Mouse (Mus musculus) kidney, postnatal 0 days (tissue): Measurements from ENCODE around the gene Gm7879. TPM values are rescaled to one million over a fixed set of nuclear protein-coding genes. Genes with fewer than 3 reads are reported as not detected.

ENCODE experiments used
- ATAC-seq: fragments of 200-750 bp; cut with Nextera tagmentation; replicated peaks from 2 replicates; pipeline ENCODE4 v1.8.0; 2017; ENCODE audit warnings: low read depth, moderate number of reproducible peaks, moderate TSS enrichment, moderate library complexity; ENCODE audit not compliant: low FRiP score
- DNase-seq: peaks from one replicate; pipeline ENCODE4 v3.0.0-alpha.2; 2016; ENCODE audit warnings: low spot score
- H3K27ac ChIP-seq: fragments of 300-500 bp; sonication (generic); 2 replicates; pipeline ENCODE4 v1.5.1; 2014; ENCODE audit warnings: mild to moderate bottlenecking
- H3K27me3 ChIP-seq: fragments of 300-500 bp; sonication (generic); 2 replicates; pipeline ENCODE4 v1.6.1; 2014; ENCODE audit warnings: low read length, mixed read lengths; ENCODE audit not compliant: insufficient read depth
- H3K36me3 ChIP-seq: fragments of 300-500 bp; sonication (generic); 2 replicates; pipeline ENCODE4 v1.6.1; 2014; ENCODE audit warnings: low read length, mixed read lengths; ENCODE audit not compliant: insufficient read depth
- H3K4me1 ChIP-seq: fragments of 300-500 bp; sonication (generic); replicated peaks from 2 replicates; pipeline ENCODE4 v1.6.1; 2014; ENCODE audit warnings: antibody characterized with exemption, low read length, mixed read lengths; ENCODE audit not compliant: insufficient read depth
- H3K4me2 ChIP-seq: fragments of 300-500 bp; sonication (generic); 2 replicates; pipeline ENCODE4 v1.6.1; 2014; ENCODE audit warnings: mild to moderate bottlenecking, low read length, moderate library complexity, mixed read lengths
- H3K4me3 ChIP-seq: fragments of 300-500 bp; sonication (generic); replicated peaks from 2 replicates; pipeline ENCODE4 v1.5.1; 2014; ENCODE audit warnings: low read depth, low read length
- H3K9ac ChIP-seq: fragments of 300-500 bp; sonication (generic); 2 replicates; pipeline ENCODE4 v1.6.1; 2014; ENCODE audit warnings: low read depth, low read length
- H3K9me3 ChIP-seq: fragments of 300-500 bp; sonication (generic); replicated peaks from 2 replicates; pipeline ENCODE4 v1.6.1; 2016; ENCODE audit warnings: low read length, inconsistent platforms, mixed read lengths
- CTCF ChIP-seq: IDR thresholded peaks from 2 replicates; pipeline ENCODE4 v1.5.1; 2016; ENCODE audit warnings: antibody characterized with exemption, low read depth, mild to moderate bottlenecking, moderate library complexity
- WGBS: fragments of 180-500 bp; shearing (Covaris S2); extraction: QIAGEN DNeasy Blood & Tissue Kit; methylation state at CpG from one replicate; pipeline ENCODE4 v1.1.7; 2014; 5-methylcytosine and 5-hydroxymethylcytosine counted together
- polyA plus RNA-seq: library from polyadenylated mRNA; unstranded; fragments of >200 nt; fragmentation: Nextera tagmentation; extraction: Ambion mirVana; gene quantifications from 2 replicates; pipeline ENCODE4 v1.2.1, GENCODE M21; 2015

The Gm7879 gene
- polyA plus RNA-seq, 1 experiment from 2014 or later = not detected

- Histone ChIP-seq H3K36me3 (no peaks in the 10 kb centered on the region), H3K4me1 (peaks cover 16% of the 10 kb centered on the region), H3K27ac (peak overlapping the region; percentile 86), H3K27me3 (no peaks in the 10 kb centered on the region), H3K4me3 (peak overlapping the region; percentile 19; the same call in 1 of the 2 replicates), H3K9me3 (no peaks in the 10 kb centered on the region), H3K4me2 (peak overlapping the region; percentile 54), H3K9ac (no peak overlapping the region)
- 12% methylated on average over 9 of the region's 9 CpGs for WGBS
- TF ChIP-seq CTCF = no peak
- ATAC-seq (peak; percentile 50; the same call in 1 of the 2 replicates), DNase-seq (peak; percentile 55)
Measured at GRCm38 (mm10) chr5:43947330-43947977, 34.5 kb downstream of the Gm7879 start.

DNA sequence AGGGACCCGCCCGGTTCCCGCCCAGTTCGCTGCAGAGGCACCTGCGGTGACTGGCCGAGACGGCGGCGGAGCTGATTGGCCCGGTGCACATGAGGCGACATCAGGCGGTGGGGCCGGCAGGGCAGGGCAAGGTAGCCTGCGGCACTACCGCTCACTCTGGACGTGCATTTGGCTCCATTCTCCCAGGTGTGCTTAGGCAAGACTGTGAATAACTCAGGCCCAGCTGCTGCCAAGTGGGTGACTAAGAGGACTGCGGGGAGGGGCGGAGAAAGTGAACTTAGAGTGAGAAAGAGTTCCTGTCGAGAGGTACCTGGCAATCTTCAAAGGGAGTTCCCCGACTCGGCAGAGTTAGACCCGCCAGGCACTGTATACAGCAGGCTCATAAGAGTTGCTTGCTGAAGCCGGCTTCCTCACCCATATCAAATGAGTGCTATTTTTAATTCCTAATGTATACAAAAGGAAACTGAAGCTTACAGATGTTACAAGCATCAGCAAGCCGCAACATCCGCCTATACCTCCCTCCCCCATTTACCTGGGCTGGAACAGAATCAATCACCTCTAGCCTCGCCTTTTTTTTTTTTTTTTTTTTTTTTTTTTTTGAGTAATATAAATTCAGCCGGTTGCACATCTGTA is 35.3 kb downstream of the Gm7879 start:
- peak; percentile 68 for DNase-seq
- peak overlapping the region; percentile 54 for H3K4me2 ChIP-seq
- peak overlapping the region; percentile 44 for H3K9ac ChIP-seq
- peak; percentile 96 for ATAC-seq
- peaks cover 16% of the 10 kb centered on the region for H3K4me1 ChIP-seq
- no peak for TF ChIP-seq CTCF
- H3K4me3 ChIP-seq = peak overlapping the region; percentile 19
- no peaks in the 10 kb centered on the region for H3K27me3 ChIP-seq
- 2% methylated on average over 27 of the region's 27 CpGs for WGBS
- H3K36me3 ChIP-seq = no peaks in the 10 kb centered on the region
- peak overlapping the region; percentile 86 for H3K27ac ChIP-seq
- H3K9me3 ChIP-seq = no peaks in the 10 kb centered on the region

DNA sequence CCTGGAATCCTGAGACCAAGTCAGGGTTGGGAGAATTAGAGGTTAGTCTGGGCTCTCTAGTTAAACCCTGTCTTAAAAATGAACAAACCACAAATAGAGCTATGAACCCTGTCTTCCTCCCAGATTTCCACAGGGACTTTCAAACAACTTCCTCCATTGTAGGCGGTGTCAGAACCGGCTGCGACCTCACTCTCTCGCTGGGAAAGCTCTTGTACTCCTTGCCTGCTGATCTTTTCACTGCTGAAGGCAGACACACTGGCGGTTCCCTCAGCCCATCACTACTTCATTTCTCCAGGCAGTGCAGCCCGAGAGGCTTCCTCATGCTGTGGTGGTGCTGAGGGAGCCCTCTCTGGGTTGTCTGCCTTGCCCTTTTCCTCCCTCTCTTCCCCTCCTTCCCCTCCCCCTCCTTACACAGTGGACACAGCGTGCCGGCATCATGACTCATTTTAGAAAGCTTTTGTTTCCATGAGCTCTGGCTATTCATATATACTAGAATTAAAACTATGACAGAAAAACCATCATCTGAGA is 35.9 kb downstream of the Gm7879 start:
- Histone ChIP-seq H3K36me3 (no peaks in the 10 kb centered on the region), H3K9ac (peak overlapping the region; percentile 44; the same call in 1 of the 2 replicates), H3K4me3 (peak overlapping the region; percentile 14; the same call in 1 of the 2 replicates), H3K27ac (peak overlapping the region; percentile 86), H3K9me3 (no peaks in the 10 kb centered on the region), H3K27me3 (no peaks in the 10 kb centered on the region), H3K4me2 (peak overlapping the region; percentile 54), H3K4me1 (peaks cover 16% of the 10 kb centered on the region)
- DNase-seq (peak; percentile 72), ATAC-seq (no peak)
- TF ChIP-seq CTCF = no peak
- 2% methylated on average over 8 of the region's 8 CpGs for WGBS

- Histone ChIP-seq H3K4me1 (peaks cover 7% of the 10 kb centered on the region; the same call in 1 of the 2 replicates), H3K9ac (no peak overlapping the region), H3K36me3 (no peaks in the 10 kb centered on the region), H3K9me3 (no peaks in the 10 kb centered on the region), H3K27ac (no peak overlapping the region), H3K27me3 (no peaks in the 10 kb centered on the region), H3K4me3 (no peak overlapping the region), H3K4me2 (no peak overlapping the region)
- no peak for TF ChIP-seq CTCF
- DNase-seq (no peak), ATAC-seq (no peak)
- WGBS = 71% methylated on average over 1 of the region's 1 CpGs
Measured at GRCm38 (mm10) chr5:43953241-43953640, 40.3 kb downstream of the Gm7879 start.

GRCm38 (mm10) chr5:43959884-43960440 is 47.0 kb downstream of the Gm7879 start:
- H3K4me2 ChIP-seq = no peak overlapping the region
- no peaks in the 10 kb centered on the region for H3K36me3 ChIP-seq
- H3K9ac ChIP-seq = no peak overlapping the region
- 64% methylated on average over 3 of the region's 3 CpGs for WGBS
- no peaks in the 10 kb centered on the region for H3K27me3 ChIP-seq
- no peak overlapping the region for H3K27ac ChIP-seq
- TF ChIP-seq CTCF = no peak
- H3K4me1 ChIP-seq = no peaks in the 10 kb centered on the region
- DNase-seq (no peak), ATAC-seq (no peak)
- H3K4me3 ChIP-seq = no peak overlapping the region
- H3K9me3 ChIP-seq = no peaks in the 10 kb centered on the region

DNA sequence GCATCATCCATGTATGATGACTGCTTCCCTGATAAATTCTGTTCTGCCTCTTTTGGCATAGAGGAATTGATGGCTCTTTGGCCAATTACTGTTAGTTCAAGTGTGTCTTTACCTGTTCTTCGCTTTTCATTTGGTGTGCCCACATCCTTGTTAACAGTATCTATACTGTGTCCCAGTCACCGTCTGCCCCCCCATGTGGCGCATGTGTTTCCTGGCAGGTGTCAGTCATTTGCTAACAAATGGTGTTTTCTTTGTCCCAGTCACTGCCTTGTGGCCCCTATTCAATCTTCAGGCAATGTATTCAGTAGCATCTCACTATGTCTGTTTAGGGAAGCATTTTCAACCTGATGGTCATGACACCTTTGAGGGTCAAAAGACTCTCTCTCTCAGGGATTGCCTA is 48.1 kb downstream of the Gm7879 start:
- Histone ChIP-seq H3K27ac (no peak overlapping the region), H3K36me3 (no peaks in the 10 kb centered on the region), H3K27me3 (no peaks in the 10 kb centered on the region), H3K9ac (no peak overlapping the region), H3K4me1 (no peaks in the 10 kb centered on the region), H3K4me2 (no peak overlapping the region), H3K4me3 (no peak overlapping the region), H3K9me3 (no peaks in the 10 kb centered on the region)
- no peak for TF ChIP-seq CTCF
- ATAC-seq = no peak
- WGBS = 94% methylated on average over 3 of the region's 3 CpGs
- no peak for DNase-seq

Other genes starting within 250 kb of the Gm7879 start
- gene Bst1, start 94.3 kb upstream of the Gm7879 start, polyA plus RNA-seq = 4.0 and 4.1 TPM in 2 replicates
- 61.0 and 62.1 TPM in 2 replicates for gene Fbxl5, start 91.5 kb upstream of the Gm7879 start, polyA plus RNA-seq
- gene Cd38, start 44.6 kb upstream of the Gm7879 start, polyA plus RNA-seq = 26.9 and 28.5 TPM in 2 replicates
- 12.8 and 21.1 TPM in 2 replicates for gene Fgfbp1, start 68.6 kb downstream of the Gm7879 start, polyA plus RNA-seq
- 101 and 108 TPM in 2 replicates for gene Prom1, start 188.9 kb downstream of the Gm7879 start, polyA plus RNA-seq